Mouse (Mus musculus) natural killer cell, adult 2 months (primary cell): ENCODE measurements around the gene Olfr50.

Experiments used
- DNase-seq, 2 experiments: peaks; one replicate each; pipeline ENCODE4 v3.0.0; 2022; ENCODE audit warnings: low spot score in 2 of 2

The Olfr50 gene

DNA sequence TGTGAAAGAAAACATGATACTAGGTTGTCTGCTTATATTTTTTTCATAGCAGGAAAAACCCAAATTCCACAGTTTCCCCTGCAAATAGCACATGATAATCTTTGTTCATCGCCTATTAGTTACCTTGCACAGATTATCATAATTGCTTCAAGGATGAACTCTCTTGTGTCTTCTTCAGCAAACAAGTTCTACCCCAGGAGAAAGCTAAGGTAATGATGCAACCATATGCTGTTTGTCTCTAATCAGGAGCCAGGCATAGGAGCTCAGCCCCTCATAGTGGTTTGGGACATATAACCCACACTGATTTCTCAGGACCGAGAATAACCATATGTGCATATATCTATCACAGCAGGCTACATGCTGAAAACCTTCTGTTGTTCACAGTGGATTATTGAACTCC, at the start of gene Olfr50:
Olfr50 (plus strand) TSS at position 301 of the 400 bp plus-strand sequence.
- no peak for DNase-seq

DNA sequence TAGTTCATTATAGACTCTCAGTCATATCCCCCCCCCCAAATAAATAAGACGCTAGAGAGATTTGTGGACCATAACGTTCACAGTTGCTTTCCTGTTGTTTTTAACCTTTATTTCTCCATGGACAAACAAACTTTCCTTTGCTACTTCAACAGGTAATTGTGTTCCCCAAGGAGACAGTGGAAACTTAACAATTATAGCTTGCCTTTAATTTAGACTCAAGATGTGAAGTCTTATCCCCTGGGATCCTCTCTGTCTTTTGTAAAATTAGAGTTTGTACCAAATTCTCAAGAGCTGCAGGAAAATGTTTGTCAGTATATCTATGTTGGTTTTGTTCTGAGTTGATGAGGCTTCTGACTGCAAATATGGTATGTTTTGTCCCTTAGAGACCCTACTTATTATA, 6.4 kb upstream of the Olfr50 start, which contains the start of gene Olfr348:
Olfr348 (plus strand) TSS at position 301 of the 400 bp plus-strand sequence.
- DNase-seq, result no peak

DNA sequence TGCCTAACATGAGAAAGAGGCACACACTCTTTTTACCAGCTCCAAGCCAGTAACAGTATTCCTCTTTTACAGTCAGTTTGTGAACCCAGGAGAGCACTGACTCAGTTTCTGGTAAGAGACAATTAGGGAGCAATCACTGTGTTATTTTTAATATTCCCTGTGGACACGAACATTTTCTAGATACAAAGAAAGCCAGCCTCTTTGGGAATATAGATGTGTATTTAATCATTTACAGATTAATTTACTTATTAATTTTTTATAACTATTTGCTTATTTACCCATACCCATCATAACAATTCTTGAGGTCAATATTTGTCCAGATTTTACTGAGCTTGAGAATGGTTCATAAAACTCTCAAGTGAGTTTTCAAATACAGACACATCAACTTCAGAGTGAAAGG, 26.6 kb downstream of the Olfr50 start, which contains the start of gene Olfr3:
Olfr3 (minus strand) TSS at position 101 of the 400 bp plus-strand sequence.
- no peak for DNase-seq

DNA sequence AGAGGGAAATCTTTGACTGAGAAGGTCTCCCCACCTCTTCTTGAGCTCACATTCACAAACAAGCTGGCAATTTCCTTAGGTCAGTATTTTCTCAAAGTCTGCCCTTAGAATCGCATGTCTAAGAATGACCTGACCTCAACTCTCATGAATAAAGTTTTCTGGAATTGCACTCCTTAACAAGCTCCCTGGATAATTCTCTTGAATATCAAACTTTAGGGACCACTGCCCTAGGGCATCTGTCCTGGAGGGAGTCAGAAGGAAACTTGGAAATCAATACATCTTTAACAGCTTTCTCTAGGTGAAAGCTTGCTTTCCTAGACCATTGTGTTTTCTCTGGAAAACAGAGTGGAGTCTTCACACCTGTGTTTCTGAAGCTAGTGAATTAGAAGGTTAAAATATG, 55.7 kb downstream of the Olfr50 start, which contains the start of gene Olfr350:
Olfr350 (plus strand) TSS at position 301 of the 400 bp plus-strand sequence.
- DNase-seq, result no peak
